Mouse (Mus musculus) cerebellum, postnatal 10 days (tissue): ENCODE measurements around the gene Utp14b.
A peak's percentile ranks its signal among the peaks of the same experiment; 100 is the strongest.

Experiments
- DNase-seq, 2 experiments: peaks; one replicate each; pipeline ENCODE4 v3.0.0; 2021; ENCODE audit warnings: mixed read lengths in 2 of 2

Gene Utp14b

DNA sequence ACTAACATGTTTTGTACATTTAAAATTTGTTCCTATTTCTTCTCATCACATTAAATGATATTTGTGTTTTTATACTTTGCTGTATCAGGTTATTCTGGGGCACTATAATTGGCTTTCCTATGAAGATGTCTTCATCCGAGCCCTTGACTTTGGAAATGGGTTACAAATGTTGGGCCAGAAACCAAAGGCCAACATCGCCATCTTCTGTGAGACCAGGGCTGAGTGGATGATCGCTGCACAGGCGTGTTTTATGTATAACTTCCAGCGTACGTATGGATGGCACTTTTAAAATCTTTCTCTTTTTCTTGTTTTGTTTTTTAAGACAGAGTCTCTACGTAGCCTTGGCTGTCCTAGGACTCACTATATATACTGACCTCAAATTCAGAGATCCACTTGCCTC lies 30.3 kb downstream of the Utp14b start:
- peak; percentile 16 to 20 for DNase-seq

DNA sequence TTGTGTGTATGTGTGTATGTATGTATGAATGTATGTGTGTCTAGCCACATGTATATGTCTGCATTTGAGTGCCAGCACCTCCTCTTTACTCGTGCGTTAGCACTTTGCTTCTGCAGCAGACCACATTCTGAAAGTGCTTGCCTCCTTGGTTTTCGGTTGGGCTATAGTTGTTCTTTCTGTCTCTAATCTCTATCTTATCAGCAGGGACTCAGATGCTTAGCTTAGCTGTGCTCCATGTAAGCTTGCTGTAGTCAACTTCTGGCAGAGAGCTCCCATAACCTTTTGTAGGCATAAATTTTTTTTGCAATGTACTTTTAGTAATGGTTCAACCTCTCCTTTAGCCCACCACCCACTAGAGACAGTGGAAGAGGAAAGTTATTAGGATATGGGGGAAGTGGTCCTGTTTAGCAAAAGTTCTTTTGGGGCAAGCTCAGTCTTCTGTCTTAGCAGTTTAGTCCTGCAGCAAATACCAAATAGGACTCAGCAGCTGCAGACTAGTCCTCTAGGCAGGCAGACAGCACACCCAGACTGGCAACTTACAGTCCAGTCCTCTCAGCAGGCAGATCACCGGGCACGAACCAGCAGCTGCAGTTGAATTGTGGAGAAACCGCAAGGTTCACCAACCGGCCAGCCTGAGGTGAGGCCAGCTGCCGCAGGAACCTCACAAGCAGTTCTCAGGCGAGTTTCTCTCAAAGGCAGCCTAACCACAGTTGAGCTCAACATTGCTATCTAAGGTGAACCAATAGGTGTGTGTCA lies 36.8 kb downstream of the Utp14b start:
- DNase-seq, result no peak

DNA sequence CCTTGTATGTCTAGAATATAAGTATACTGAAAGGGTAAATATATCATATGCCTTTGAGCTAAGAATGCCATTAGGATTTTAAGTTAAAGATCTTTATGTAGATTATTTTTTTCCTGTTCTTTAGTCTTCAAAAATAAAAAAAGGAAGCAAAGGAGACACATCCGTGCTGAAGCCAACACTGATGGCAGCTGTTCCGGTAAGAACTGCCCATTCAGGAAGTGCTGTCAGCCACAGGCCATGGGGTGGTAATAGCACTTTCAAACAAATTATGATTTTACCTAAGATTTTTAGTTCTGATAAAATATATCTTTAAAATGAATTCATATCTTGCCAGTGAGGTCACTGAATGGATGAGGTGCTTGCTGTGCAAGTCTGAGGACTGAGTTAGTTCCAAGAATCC lies 38.5 kb downstream of the Utp14b start:
- no peak for DNase-seq

DNA sequence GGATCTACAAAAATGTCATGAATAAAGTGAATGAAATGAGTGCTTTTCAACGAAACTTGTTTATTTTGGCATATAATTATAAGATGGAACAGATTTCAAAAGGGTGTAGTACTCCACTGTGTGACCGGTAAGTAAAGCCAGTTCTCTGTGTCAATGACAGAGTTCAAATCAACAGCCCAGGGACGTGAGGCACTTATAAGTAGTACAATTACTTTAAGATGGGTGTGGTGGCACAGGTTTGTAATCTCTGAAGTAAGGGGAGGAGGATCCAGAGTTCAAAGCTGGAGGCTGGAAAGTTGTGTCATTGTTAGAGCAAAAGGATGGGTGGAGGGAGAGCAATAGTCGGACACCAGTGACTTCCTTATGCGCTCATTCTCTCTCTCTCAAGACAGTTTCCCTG lies 39.1 kb downstream of the Utp14b start:
- no peak for DNase-seq

DNA sequence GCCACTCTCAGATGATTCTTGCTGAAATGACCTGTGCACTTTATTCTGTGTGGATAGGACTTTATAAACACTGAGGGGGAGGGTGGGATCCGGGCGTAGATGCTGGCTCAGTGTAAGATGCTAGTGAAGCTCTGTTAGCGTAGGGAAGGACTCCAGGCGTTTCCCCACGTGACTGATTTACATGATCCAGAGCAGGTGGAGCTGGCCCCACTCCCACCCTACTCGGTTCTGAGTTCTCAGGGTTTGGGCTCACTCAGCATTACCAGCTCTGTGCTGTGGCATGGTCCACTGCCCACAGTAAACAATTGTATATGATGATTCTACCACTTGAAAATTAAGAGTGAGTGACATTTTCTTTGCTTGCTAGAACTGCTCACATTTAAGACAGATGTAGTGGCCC lies 40.3 kb downstream of the Utp14b start:
- DNase-seq, result no peak

DNA sequence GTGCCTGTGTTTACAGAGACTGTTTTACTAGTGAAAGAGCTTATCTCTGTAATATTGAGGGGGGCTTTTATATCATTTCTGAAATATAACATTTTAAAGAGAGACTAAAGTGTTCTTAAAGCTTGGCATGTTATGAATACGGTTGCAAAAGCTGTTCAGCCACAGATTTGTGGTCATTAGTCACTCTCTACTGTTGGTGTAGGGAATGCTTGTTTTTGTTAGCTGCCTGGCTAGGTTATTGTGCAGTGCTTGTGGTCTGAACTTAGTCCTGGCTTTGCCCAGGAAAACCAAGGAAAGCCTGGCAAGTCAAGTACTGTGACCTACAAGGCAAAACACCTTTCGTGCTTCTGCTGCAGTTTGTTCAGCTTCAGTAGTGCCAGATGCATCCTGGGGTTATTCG lies 43.9 kb downstream of the Utp14b start:
- no peak for DNase-seq

DNA sequence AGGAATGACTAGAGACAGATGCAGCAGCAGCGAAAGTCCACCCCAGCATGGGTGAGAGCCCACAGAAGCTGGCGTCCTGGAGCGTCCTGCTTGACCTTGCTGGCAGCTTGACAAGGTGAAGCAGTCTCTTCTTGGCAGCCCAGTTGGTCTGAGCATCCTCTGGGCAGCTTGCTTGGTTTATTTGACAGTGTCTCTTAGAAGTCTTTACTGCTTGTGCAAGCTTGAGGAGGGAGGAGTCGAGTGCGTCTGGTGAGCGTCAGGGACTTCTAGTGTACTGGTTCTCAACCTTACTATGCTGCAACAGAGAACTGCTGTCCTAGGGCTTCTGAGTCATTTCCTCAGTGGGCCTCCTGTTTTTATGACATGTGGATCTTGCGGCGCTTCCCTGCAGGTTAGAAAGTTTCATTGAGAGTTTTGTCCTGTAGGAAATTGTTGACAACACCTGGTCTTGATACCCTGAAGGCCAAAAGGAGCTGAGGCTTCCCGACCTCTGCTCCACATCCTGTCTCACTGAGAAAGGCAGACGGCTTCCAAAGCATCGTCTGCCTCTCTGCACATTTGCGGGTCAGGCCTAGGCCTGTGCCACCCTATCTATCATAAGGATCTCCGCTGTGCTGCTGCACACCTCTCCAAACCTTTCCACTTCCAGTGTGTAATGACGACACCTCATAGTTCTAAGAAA lies 44.6 kb downstream of the Utp14b start:
- DNase-seq, result peak; percentile 15 to 32

DNA sequence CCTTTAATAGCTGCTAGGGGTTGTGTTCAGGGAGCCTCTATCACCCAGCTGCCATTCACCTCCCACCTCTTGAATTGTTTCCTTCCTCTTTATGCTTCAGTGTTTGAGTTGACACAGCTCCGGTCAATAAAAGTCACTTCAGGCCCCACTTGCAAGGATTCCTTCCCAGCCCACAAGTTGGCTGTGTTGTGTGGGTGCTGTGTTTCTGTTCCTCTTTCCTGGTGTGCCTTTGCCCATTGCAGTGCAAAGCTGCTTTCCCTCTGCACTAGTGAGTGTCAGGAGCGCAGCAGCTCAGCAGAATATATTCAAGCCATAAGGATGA lies 45.1 kb downstream of the Utp14b start:
- DNase-seq, result no peak

DNA sequence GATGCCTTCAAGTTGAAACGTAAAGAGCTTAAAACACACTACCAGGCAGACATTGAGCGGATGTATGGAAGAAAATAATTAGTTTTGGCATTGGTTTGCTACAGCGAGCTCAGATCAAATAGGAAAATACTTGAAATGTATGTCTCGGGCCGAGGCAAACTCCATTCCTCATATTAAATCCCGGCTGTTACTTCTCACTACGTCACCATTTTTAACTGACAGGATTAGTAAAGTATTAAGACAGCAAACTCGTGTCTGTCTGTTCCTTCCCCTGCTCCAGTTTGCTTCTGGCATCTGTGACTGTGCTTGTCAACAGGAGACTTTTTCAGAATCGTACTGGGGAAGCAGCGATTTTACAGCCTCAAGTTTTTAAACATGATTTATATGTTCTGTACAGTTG lies 48.5 kb downstream of the Utp14b start:
- DNase-seq, result no peak

DNA sequence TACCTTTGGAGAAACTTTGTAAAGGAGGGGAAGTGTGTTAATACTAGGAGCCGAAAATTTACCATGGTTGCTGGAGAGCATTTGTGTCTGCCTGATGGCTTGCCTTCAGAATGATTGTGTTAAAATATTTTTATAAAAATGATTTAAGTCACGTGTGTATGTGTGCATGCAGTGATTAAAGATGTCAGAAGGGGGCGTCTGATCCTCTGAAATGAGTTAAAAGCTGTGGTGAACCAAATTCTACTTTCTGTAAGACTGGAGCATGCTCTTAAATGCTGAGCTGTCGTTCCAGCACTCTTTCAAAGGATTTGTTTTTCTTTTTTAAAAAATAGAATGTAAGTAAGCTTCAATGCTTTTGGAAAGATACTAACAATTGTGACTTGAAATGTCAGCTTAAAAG lies 49.4 kb downstream of the Utp14b start:
- DNase-seq, result peak; percentile 36 to 48

DNA sequence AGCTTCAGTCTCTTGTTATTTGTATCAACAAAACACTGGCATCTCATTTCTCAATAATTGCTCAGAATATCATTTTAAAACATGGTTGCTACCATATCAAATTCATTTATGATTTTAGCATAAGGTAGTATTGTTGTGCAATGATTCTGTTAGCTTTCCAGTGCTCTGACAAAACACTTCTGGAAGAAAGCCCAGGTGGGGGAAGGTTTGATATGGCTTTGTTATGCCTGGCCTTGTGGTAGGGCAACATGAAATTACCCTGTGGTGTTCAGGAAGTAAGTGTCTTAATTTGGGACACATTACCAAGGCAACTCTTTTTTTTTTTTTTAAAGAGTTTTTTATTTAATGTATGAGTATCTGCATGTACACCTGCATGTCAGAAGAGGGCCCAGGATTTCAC lies 52.2 kb downstream of the Utp14b start:
- DNase-seq, result no peak

DNA sequence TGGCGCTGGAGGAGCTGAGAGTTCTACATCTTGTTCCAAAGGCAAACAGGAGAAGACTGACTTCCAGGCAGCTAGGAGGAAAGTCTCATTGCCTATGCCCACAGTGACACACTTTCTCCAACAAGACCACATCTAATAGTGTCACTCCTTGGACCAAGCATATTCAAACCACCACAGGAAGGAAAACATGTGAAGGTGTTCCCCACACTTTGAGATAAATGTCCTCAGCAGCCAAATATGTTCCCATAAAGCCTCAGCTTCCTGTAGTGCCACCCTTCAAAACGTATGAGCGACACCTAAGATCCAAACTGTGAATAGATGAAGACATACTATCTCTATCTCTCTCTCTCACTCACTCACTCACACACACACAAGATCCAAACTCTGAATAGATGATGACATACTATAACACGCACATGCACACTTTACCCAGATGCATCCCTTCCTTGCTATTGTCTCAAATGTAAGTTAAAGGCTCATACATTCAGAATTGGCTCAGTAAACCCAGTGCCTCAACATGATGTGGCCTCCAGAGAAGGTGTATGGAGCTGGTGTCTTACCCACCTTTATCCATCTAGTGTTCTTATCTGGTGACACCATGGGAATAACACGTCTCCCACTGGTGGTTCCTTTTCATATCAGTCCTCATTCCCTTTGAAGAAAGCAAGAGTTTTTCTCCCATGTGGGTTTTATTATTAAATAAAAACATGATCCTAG lies 52.9 kb downstream of the Utp14b start:
- no peak for DNase-seq
